Mouse (Mus musculus) gastrocnemius, adult 2 months (tissue): ENCODE data around the gene Tjap1. TPM values are rescaled to one million over a fixed set of nuclear protein-coding genes. Genes with fewer than 3 reads are reported as not detected.
A peak's percentile ranks its signal among the peaks of the same experiment; 100 is the strongest.

ENCODE experiments used
- DNase-seq: peaks from one replicate; pipeline ENCODE4 v3.0.0; 2022
- H3K27ac ChIP-seq: fragments of 200-600 bp; 2 replicates; pipeline ENCODE4 v1.8.1; 2022; ENCODE audit warnings: mild to moderate bottlenecking
- H3K4me3 ChIP-seq: fragments of 200-600 bp; 2 replicates; pipeline ENCODE4 v1.8.1; 2022; ENCODE audit warnings: mild to moderate bottlenecking, moderate library complexity
- CTCF ChIP-seq: fragments of 200-600 bp; IDR thresholded peaks from 2 replicates; pipeline ENCODE4 v1.8.1; 2022; ENCODE audit warnings: antibody characterized with exemption, mild to moderate bottlenecking, moderate library complexity
- intact Hi-C: fragments of 180-260 bp; cut with DNase I; formaldehyde crosslinking; loops from one replicate; pipeline ENCODE4 v1.15.1; 2025
- total RNA-seq, 2 experiments: library from RNA; stranded (reverse); gene quantifications; 2 replicates each; pipeline ENCODE4 v1.2.3; 2021

The Tjap1 gene
- total RNA-seq, 2 experiments from 2014 or later, result 37.2 to 43.8 TPM

DNA sequence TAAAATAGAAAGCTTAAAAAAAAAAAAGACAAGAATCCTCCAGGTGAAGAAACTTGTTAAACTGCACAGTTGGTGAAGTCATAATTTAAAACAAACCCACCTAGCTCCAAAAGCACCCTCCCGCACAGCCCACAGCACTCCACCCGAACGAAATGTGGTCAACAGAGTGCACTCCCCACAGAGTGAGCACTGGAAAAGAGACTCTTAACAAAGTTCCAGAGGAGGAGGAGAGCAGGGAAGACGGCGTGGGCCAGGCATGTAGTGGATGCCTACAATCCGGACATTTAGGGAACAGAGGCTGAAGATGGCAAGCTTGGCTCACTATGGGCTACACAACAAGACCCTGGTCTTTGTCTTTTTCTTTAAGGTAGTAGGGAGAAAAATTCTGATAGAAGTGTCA is 7.8 kb downstream of the Tjap1 start:
- intact Hi-C loops, result no loop called here
- DNase-seq, result peak; percentile 18
- no peak for TF ChIP-seq CTCF
- H3K27ac ChIP-seq, result peak overlapping the region; percentile 88
- H3K4me3 ChIP-seq, result no peak overlapping the region

DNA sequence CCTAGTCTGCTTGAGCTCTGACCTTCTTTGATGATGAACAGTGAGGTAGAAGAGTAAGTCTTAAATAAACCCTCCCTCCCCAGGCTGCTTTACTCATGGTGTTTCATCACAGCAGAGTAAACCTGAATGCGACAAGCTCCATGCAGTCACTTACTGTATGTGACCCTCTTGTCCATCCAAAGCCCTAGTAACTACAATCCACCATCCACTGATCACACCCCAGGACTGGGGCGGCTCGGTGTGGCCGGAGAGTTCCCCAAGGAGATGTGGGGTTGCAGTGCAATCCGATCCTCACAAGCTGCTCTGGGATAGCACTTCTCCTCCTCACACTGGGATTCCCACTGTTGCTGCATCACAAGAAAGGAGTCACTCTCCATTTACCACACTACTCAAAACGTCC is 8.4 kb downstream of the Tjap1 start:
- no peak for TF ChIP-seq CTCF
- H3K4me3 ChIP-seq, result peak overlapping the region; percentile 53
- peak; percentile 25 for DNase-seq
- peak overlapping the region; percentile 88 for H3K27ac ChIP-seq
- intact Hi-C loops, result no loop called here

DNA sequence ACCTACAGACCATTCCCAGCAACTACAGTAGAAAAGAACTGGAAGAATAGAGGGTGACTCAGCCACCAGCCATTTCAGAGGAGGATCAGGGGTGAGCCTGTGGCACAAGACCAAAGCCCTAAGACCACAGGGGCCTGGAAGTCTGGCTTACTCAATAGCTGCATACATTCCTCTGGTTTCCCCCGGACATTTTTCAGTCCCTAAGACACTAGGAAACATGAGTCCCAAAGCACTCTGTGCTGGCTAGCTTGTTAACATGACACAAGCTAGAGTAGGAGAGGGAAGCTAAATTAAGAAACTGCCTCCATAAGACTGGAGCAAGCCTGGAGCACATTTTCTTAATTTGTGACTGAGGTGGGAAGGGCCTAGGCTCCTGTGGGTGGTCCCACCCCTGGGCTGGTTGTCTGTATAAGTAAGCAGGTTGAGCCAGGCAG is 9.0 kb downstream of the Tjap1 start:
- peak overlapping the region; percentile 53 for H3K4me3 ChIP-seq
- no peak for TF ChIP-seq CTCF
- H3K27ac ChIP-seq, result peak overlapping the region; percentile 88
- DNase-seq, result peak; percentile 28
- intact Hi-C loops, result no loop called here

DNA sequence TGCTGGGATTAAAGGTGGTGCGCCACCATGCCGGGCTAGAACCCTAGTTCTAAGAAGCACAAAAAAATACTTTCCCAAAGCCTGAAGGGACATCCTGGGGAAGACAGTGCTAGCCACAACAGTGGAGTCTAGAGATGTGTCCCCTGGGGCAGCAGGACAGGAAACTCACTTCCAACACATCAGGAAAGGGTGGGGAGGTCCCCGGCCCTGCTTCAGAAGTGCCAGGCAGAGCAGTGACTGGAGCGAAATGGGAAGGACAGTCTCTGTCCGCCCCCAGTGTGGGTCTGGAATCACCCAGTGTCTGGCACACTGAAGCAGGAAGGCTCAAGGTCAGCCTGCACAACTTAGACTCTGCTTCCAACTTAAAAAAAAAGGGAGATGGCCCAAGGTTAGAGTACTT is 10.2 kb downstream of the Tjap1 start:
- TF ChIP-seq CTCF, result no peak
- intact Hi-C loops, result no loop called here
- Histone ChIP-seq H3K27ac (peak overlapping the region; percentile 88), H3K4me3 (peak overlapping the region; percentile 17; the same call in 1 of the 2 replicates)
- peak; percentile 47 for DNase-seq

DNA sequence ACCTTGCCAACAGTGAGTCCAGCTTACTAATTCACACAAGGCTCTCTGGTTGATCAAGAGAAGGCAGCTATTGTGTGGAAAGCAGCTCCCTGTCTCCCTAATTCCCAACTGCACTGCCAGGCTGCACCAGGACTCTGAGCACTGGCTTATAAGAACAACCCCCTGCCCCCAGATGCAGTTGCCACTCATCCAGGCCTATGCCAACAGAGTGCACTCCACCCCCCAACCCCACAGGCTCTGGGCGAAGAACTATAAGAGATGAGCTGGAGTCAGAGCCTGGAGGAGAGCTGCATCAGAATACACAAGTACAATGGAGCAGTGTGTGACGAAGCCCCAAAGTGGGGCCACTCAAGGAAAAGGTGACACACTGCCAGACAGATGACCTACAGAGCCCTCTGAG is 10.8 kb downstream of the Tjap1 start:
- intact Hi-C loops, result no loop called here
- Histone ChIP-seq H3K27ac (peak overlapping the region; percentile 88), H3K4me3 (no peak overlapping the region)
- peak; percentile 16 for DNase-seq
- TF ChIP-seq CTCF, result no peak

DNA sequence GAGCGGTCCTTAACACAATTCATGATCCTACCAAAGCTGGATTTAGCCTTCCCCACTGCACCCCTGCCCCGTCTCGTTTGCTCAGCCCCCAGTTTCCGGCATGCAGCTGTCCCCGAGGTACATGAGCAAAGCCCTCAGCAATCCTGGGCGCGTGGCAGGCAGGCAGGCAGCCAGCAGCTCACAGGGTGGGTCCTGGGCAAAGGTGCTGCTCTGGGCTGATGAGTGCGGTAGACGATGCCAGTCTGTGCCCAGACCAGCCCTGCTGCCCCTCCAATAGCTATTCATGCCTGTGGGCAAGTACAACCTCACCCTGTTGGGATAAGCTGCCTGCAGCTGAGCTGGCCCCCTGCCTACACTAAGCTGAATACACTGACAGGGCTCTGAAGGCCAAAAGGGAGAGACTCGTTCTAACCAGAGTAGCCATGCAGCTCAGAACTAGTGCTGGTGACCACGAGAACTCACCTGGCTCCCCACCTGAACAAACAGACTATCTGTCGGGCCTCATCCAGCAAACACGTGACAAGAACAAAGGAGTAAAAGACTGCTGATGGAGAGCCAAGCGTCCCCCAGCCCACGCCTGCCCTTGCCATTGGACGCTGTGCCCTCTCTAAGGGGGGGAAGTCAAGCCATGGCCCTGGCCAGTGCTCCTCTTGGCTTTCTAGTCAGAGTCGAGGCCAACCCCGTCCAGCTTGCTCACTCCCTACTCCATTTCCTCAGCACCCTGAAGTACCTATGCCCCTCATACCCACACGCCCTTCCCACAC is 12.9 kb downstream of the Tjap1 start:
- Histone ChIP-seq H3K4me3 (peak overlapping the region; percentile 43), H3K27ac (peak overlapping the region; percentile 78)
- intact Hi-C loops, result loop anchor here (5.0 kb wide), 1 partner anchor 112 kb away; the partner anchor contains the start of gene Zfp318
- peak; percentile 82 for DNase-seq
- no peak for TF ChIP-seq CTCF

DNA sequence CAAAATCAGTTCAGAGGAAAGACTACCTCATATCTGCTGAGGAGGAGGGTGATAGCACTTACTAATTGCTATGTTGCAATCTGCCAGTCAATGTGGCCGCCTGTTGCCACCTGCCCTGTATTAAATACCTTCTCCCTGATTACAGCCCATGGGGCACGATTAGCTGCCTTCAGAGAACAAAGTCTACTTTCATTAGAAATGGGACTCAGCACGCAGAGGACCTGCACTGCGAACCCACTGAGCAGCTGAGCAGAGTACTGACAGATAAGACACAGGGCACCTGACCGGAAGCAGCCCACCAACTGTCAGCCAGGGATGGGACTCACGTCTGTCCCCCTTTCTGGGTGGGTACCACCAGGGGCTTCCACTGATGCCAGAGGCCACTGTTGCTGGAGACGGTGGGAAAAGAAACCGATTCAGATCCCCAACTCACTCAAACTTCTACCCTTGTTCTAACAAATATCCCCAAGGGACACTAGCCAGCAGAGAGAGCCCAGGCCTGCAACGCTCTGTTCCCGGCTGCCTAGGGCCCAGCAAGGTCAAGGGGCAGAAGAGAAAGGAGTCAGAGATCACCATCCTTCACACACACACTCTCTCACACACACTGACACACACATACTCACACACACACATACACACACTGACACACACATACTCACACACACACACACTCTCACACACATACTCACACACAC is 14.7 kb downstream of the Tjap1 start:
- peak; percentile 22 for DNase-seq
- no peak overlapping the region for H3K4me3 ChIP-seq
- intact Hi-C loops, result loop anchor here (5.0 kb wide), 1 partner anchor 114 kb away; the partner anchor contains the start of gene Zfp318
- TF ChIP-seq CTCF, result no peak
- peak overlapping the region; percentile 66 for H3K27ac ChIP-seq

DNA sequence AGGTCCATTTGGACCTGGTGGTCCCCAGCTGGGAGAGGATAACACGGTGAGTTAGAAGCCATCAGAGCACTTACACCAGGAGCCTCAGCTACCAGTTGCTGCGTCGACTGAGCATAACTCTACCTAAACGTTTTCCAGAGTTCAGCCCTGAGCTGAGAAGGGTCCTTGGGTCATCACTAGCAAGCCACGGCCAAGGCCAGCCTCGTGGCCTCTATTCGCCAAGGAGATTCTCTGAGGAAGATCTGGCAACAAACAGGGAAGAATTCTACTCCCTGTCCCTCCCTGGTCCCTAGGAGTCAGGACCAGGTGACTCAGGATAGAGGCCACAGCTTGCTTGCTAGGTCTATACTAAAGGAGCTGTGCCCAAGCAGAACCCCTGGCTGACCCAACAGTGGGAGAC is 15.3 kb downstream of the Tjap1 start:
- intact Hi-C loops, result loop anchor here (5.0 kb wide), 1 partner anchor 115 kb away; the partner anchor contains the start of gene Zfp318
- TF ChIP-seq CTCF, result no peak
- Histone ChIP-seq H3K4me3 (no peak overlapping the region), H3K27ac (peak overlapping the region; percentile 66)
- DNase-seq, result no peak

DNA sequence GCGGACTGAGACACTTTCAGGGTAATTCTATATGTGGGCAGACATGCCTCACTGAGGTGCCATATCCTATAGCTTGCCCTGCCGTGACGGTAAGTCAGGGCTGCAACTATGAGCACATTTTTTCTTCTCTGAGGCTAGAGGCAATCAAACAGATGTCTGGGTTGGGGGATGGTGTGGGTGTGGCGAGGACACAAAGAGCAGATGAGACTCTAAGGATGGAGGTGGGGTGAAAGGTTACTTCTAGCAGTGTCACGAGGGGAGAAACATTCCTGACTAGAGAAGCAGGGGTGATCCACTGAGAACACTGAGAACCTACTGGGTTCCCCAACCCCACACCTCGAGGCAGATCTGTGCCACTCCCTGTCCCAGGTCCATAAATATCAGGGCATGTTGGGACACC is 15.8 kb downstream of the Tjap1 start:
- DNase-seq, result peak; percentile 18
- no peak overlapping the region for H3K4me3 ChIP-seq
- peak overlapping the region; percentile 66 for H3K27ac ChIP-seq
- TF ChIP-seq CTCF, result no peak
- intact Hi-C loops, result loop anchor here (1.0 to 5.0 kb wide), 2 partner anchors 31 to 115 kb away; partner anchors contain the start of gene Zfp318

DNA sequence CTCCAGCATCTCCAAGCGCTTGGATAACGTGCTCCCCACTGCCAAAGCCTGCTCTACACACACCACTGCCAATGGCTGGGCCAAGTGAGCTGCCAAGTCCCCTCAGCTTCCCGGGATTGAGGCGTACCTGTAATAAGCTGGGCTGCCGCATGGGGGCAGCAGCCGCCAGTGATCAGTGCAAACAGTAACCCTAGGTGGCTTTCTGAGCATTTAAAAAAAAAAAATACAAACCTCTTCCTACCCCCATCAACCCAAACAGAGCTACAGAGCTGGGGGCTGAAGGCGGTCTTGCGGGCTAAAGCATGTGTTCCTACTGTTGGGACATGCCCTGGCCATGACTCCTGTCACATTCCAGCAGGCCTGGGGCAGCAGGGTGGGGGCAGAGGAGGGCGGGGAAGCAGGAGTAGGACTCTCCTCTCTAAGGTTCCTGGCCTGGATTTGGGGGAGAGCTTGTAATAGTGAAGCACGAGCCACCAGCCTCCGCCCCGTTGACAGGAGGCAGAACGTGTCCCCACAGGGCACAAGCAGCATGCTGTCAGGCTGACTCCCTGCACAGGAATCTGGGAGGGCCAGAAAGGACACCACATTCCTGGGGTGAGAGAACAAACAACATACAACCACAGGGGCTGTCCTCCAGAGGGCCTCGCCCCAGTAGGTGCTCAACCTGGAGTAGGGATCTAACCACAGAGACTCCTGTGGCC is 16.8 kb downstream of the Tjap1 start:
- peak; percentile 88 for DNase-seq
- peak; percentile 96 for TF ChIP-seq CTCF
- Histone ChIP-seq H3K27ac (peak overlapping the region; percentile 66), H3K4me3 (no peak overlapping the region)
- intact Hi-C loops, result loop anchor here (1.0 to 5.0 kb wide), 2 partner anchors 32 to 116 kb away; partner anchors contain the start of gene Zfp318

DNA sequence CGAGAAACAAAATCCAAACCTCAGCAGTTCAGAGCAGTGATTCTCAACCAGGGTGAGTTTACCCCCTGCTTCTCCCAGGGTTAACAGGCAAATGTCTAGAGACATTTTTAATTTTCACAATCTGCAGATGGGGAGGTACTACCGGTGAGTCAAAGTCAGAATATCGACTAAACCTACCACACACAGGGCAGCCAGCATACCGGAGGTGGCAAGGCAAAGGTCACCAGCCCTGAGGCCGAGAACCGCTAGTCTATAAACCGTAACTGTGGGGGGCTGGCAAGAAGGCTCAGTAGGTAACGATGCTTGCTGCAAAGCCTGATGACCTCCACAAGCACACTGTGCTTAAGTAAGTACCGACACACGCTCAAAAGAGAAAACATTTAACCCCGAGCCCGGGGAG is 17.3 kb downstream of the Tjap1 start:
- TF ChIP-seq CTCF, result no peak
- H3K4me3 ChIP-seq, result no peak overlapping the region
- intact Hi-C loops, result loop anchor here (5.0 kb wide), 1 partner anchor 117 kb away; the partner anchor contains the start of gene Zfp318
- no peak for DNase-seq
- H3K27ac ChIP-seq, result no peak overlapping the region

DNA sequence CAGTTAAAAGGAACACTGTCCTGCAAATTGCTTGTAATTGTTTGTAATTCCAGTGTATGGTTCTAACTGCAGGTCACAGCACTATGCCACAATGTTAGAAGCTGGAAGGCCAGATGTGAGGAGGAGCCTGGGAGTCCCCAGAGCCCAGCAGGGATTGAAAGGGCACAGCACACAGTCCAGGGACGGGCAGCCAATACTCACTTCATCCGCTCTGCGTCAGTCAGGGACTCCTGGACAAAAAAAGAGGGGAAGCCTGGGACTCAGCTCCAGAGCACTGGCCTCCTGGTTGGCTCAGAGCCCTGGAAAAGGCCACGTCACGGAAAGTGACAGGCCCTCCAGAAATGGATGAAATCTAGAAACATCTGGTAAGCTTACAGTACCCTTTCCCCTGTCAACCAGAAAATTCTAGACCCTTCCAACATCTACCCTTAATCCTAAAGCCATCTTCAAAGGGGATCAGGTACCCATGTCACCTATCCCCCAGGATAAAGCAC is 20.6 kb downstream of the Tjap1 start:
- H3K27ac ChIP-seq, result peak overlapping the region; percentile 49
- TF ChIP-seq CTCF, result no peak
- intact Hi-C loops, result no loop called here
- H3K4me3 ChIP-seq, result no peak overlapping the region
- DNase-seq, result no peak

DNA sequence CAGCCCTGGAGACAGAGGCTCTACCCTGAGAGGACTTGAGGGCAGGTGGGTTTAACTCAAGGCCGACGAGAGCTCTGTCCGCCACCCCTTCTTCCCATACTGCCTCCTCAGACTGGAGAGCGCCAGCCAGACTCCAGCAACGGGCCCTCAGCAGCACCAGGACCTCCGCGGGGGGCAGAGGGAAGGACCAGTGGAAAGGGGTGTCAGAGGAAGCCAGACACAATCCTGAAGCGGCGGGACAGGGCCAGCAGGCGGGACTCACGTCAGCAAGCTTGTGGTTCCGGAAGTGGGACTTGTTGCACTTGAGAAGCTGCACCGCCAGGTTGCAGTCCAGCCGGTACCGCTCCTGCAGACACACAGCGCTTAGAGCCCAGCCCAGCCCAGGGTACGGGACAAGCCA is 23.2 kb downstream of the Tjap1 start:
- no peak overlapping the region for H3K27ac ChIP-seq

More for the DNA sequence above, 23.2 kb downstream of the Tjap1 start:
- no peak overlapping the region for H3K4me3 ChIP-seq
- no peak for DNase-seq
- intact Hi-C loops, result no loop called here
- no peak for TF ChIP-seq CTCF
